Mouse (Mus musculus) cortical plate, adult 2 months (tissue): ENCODE results near the gene Unc5a.

Experiments used
- CTCF ChIP-seq: fragments of 200-500 bp; IDR thresholded peaks from 2 replicates; pipeline ENCODE4 v1.5.1; 2011; ENCODE audit warnings: mild to moderate bottlenecking, control low read depth, low read length; ENCODE audit not compliant: insufficient read depth; ENCODE audit errors: extremely low read depth
- POLR2A ChIP-seq: fragments of 200-500 bp; IDR thresholded peaks from 2 replicates; pipeline ENCODE4 v1.6.1; 2011; ENCODE audit warnings: mild to moderate bottlenecking, low read length, control low read depth; ENCODE audit not compliant: insufficient read depth; ENCODE audit errors: extremely low read depth

DNA sequence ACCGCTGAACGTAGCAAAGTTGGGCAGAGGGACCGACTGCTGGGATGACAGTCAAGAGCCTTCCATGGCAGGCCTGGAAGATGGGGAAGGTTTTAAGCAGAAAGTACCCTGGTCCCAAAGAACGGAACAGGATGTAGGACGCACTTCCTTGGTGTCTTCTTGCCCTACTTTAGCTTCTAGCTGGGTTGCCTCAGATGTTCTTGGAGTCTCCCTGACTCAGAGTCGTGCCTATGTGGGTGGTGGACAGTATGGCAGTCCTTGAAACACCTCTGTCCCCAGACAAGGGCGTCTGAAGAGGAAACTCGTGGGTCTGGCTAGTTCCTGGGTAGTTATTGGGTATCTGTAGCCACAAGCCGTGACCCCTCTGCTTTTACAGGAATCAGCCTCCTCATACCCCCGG is 52.9 kb downstream of the Unc5a start:
- TF ChIP-seq CTCF (no peak), POLR2A (no peak)
